Mouse (Mus musculus) thymus, adult 2 months (tissue): ENCODE measurements around the gene Baz2b.

ENCODE experiments used
- CTCF ChIP-seq: fragments of 200-500 bp; IDR thresholded peaks from 2 replicates; pipeline ENCODE4 v1.5.1; 2012; ENCODE audit warnings: mild to moderate bottlenecking, control low read depth, low read length, moderate library complexity, borderline replicate concordance; ENCODE audit not compliant: control insufficient read depth, poor library complexity, insufficient read depth; ENCODE audit errors: extremely low read depth
- POLR2A ChIP-seq: fragments of 200-500 bp; IDR thresholded peaks from 2 replicates; pipeline ENCODE4 v1.6.1; 2012; ENCODE audit warnings: mild to moderate bottlenecking, low read length, control low read depth, moderate library complexity; ENCODE audit not compliant: control insufficient read depth, poor library complexity, insufficient read depth; ENCODE audit errors: extremely low read depth

GRCm38 (mm10) chr2:60200667-60201066 lies 9.0 kb downstream of the Baz2b start:
- TF ChIP-seq POLR2A, result no peak
- peak; percentile 80; the same call in 1 of the 2 replicates for TF ChIP-seq CTCF
